Mouse (Mus musculus) C2C12 (cell line): ENCODE measurements around the gene Atp8a2. TPM values are rescaled to one million over a fixed set of nuclear protein-coding genes. Genes with fewer than 3 reads are reported as not detected.

Experiments used
- H3K27me3 ChIP-seq: one replicate; pipeline ENCODE4 v1.6.1; 2011; ENCODE audit not compliant: control insufficient read depth, insufficient read depth, insufficient read length
- H3K36me3 ChIP-seq: one replicate; pipeline ENCODE4 v1.6.1; 2011; ENCODE audit not compliant: control insufficient read depth, insufficient read depth
- H3K4me3 ChIP-seq: one replicate; pipeline ENCODE4 v1.5.1; 2011; ENCODE audit warnings: mild to moderate bottlenecking, control low read depth; ENCODE audit not compliant: poor library complexity, insufficient read depth, severe bottlenecking
- H3K79me2 ChIP-seq: one replicate; pipeline ENCODE4 v1.6.1; 2011; ENCODE audit not compliant: control insufficient read depth, insufficient read depth
- H3K79me3 ChIP-seq: one replicate; pipeline ENCODE4 v1.6.1; 2011; ENCODE audit warnings: low read depth, control low read depth
- H3ac ChIP-seq: one replicate; pipeline ENCODE3; 2011; ENCODE audit warnings: low read depth; ENCODE audit not compliant: control insufficient read depth, insufficient read length
- CEBPB ChIP-seq: IDR thresholded peaks from one replicate; pipeline ENCODE4 v1.6.1; 2011; ENCODE audit warnings: low read depth, mild to moderate bottlenecking, control low read depth, moderate library complexity
- CTCF ChIP-seq: IDR thresholded peaks from one replicate; pipeline ENCODE4 v1.5.1; 2011; ENCODE audit not compliant: control insufficient read depth, insufficient read depth, insufficient read length
- FOSL1 ChIP-seq: IDR thresholded peaks from one replicate; pipeline ENCODE4 v1.8.0; 2011; ENCODE audit warnings: mild to moderate bottlenecking, low read length; ENCODE audit not compliant: poor library complexity, insufficient read depth, severe bottlenecking
- MAX ChIP-seq: IDR thresholded peaks from one replicate; pipeline ENCODE4 v1.6.1; 2011; ENCODE audit warnings: mild to moderate bottlenecking, control low read depth
- MYOD1 ChIP-seq: IDR thresholded peaks from one replicate; pipeline ENCODE4 v1.6.1; 2011; ENCODE audit warnings: low read depth; ENCODE audit not compliant: control insufficient read depth, insufficient read length
- MYOG ChIP-seq: IDR thresholded peaks from one replicate; pipeline ENCODE4 v1.6.1; 2011; ENCODE audit not compliant: control insufficient read depth, insufficient read length; ENCODE audit errors: extremely low read depth
- USF1 ChIP-seq: IDR thresholded peaks from one replicate; pipeline ENCODE4 v1.6.1; 2011; ENCODE audit warnings: low read depth, mild to moderate bottlenecking, control low read depth, moderate library complexity
- polyA plus RNA-seq: library from polyadenylated mRNA; unstranded; fragments of >200 nt; fragmentation: generic; extraction: Trizol; gene quantifications from one replicate; pipeline ENCODE4 v1.2.1, GENCODE M21; 2012; ENCODE audit warnings: missing spikeins

Gene Atp8a2
- polyA plus RNA-seq, 1 experiment = under 0.01 TPM

- no peak overlapping the region for H3ac ChIP-seq
- H3K27me3 ChIP-seq = peaks cover 8% of the 10 kb centered on the region
- TF ChIP-seq USF1 = no peak
- TF ChIP-seq MYOD1 = no peak
- TF ChIP-seq MYOG = no peak
- TF ChIP-seq CEBPB = no peak
- no peak for TF ChIP-seq MAX
- H3K79me3 ChIP-seq = no peaks in the 10 kb centered on the region
- H3K4me3 ChIP-seq = no peak overlapping the region
- no peaks in the 10 kb centered on the region for H3K79me2 ChIP-seq
- H3K36me3 ChIP-seq = no peaks in the 10 kb centered on the region
Observed at GRCm38 (mm10) chr14:59759196-59759839, 437.7 kb downstream of the Atp8a2 start.

DNA sequence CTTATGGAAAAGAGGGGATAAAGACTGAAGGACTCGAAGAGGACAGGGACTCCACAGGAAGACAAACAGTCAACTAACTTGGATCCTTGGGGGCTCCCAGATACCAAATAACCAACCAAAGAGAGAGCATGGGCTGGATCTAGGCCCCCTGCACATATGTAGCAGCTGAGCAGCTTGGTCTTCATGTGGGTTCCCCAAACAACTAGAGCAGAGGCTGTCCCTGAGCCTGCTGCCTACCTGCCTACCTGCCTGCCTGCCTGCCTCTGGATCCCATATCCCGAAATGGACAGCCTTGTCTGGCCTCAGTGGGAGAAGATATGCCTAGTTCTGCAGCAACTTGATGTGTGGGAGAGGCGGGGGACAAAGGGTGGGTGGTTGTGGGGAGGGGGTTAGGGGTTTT lies 444.6 kb downstream of the Atp8a2 start:
- Histone ChIP-seq H3K79me3 (no peaks in the 10 kb centered on the region), H3K27me3 (no peaks in the 10 kb centered on the region), H3ac (no peak overlapping the region), H3K36me3 (no peaks in the 10 kb centered on the region), H3K4me3 (no peak overlapping the region), H3K79me2 (no peaks in the 10 kb centered on the region)
- TF ChIP-seq MYOD1 (no peak), MYOG (no peak), CEBPB (no peak), FOSL1 (no peak), USF1 (no peak), CTCF (no peak), MAX (no peak)

DNA sequence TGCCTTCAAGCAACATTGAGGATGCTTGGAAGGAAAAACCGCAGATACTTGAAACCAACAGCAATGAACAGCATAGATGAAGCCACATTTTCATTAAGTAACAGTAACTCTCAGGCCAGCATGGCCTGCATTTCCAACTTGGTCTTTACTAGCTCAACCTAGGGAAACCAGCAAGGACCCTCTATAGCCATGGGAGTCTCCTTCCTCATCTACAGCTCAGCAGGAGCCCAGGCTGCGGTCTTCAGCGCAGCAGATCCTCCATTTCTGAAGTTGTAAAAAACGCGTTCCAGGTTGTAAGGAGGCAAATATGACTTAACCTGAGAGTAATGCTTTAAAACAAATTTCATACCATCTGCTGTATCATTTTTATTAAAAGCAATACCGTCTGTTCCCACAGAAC lies 447.0 kb downstream of the Atp8a2 start:
- Histone ChIP-seq H3K79me2 (no peaks in the 10 kb centered on the region), H3K79me3 (no peaks in the 10 kb centered on the region), H3K4me3 (no peak overlapping the region), H3K27me3 (no peaks in the 10 kb centered on the region), H3ac (no peak overlapping the region), H3K36me3 (no peaks in the 10 kb centered on the region)
- no peak for TF ChIP-seq MAX
- no peak for TF ChIP-seq MYOD1
- no peak for TF ChIP-seq CTCF
- no peak for TF ChIP-seq MYOG
- no peak for TF ChIP-seq CEBPB
- TF ChIP-seq USF1 = no peak
- TF ChIP-seq FOSL1 = no peak

GRCm38 (mm10) chr14:59745676-59746075 lies 451.3 kb downstream of the Atp8a2 start:
- Histone ChIP-seq H3ac (no peak overlapping the region), H3K27me3 (no peaks in the 10 kb centered on the region), H3K79me2 (no peaks in the 10 kb centered on the region), H3K36me3 (no peaks in the 10 kb centered on the region), H3K79me3 (no peaks in the 10 kb centered on the region), H3K4me3 (no peak overlapping the region)
- TF ChIP-seq FOSL1 = no peak
- no peak for TF ChIP-seq CEBPB
- TF ChIP-seq MYOG = no peak
- no peak for TF ChIP-seq MYOD1
- TF ChIP-seq CTCF = no peak
- TF ChIP-seq USF1 = no peak
- TF ChIP-seq MAX = no peak

GRCm38 (mm10) chr14:59741752-59742151 lies 455.2 kb downstream of the Atp8a2 start:
- H3K79me2 ChIP-seq = no peaks in the 10 kb centered on the region
- no peak for TF ChIP-seq MYOG
- H3K36me3 ChIP-seq = no peaks in the 10 kb centered on the region

DNA sequence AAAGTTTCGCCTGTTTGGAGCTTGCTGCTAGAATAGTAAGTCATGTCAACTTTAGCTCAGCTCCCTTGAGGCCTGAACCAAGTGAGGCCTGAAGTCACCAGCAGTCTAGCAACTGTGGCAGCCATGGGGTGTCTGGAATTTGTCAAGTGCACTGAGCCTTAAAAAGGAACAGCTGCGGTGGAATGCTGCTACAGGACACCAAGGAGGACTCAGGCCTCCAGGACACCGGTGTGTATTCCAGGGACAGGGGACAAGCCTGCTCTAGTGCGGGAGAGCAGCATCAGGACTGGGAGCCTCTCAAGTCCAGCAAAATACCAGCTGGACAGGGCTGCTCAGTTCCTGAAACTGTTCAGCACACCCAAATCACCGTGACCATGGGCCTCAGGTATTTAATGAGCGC lies 457.5 kb downstream of the Atp8a2 start:
- no peak overlapping the region for H3ac ChIP-seq
- TF ChIP-seq MYOG (no peak), MYOD1 (no peak), CTCF (no peak), USF1 (no peak), FOSL1 (no peak), MAX (no peak), CEBPB (no peak)
- H3K27me3 ChIP-seq = no peaks in the 10 kb centered on the region
- no peak overlapping the region for H3K4me3 ChIP-seq
- H3K79me2 ChIP-seq = no peaks in the 10 kb centered on the region
- H3K79me3 ChIP-seq = no peaks in the 10 kb centered on the region
- H3K36me3 ChIP-seq = no peaks in the 10 kb centered on the region

More at GRCm38 (mm10) chr14:59741752-59742151, 455.2 kb downstream of the Atp8a2 start:
- H3ac ChIP-seq = no peak overlapping the region
- H3K27me3 ChIP-seq = no peaks in the 10 kb centered on the region
- H3K79me3 ChIP-seq = no peaks in the 10 kb centered on the region
- H3K4me3 ChIP-seq = no peak overlapping the region
